ENCODE assay signal across 8 mouse cellular contexts in genomic region chr2:117228601-117229125, GRCm38 (mm10). TPM values are rescaled to one million over a fixed set of nuclear protein-coding genes. Genes with fewer than 3 reads are reported as not detected.
DNase-seq lines count a peak whose midpoint lies in the region; ATAC-seq lines count a peak whose summit lies in the region.
"Had no signal": no experiment of that assay in that cellular context is flagged by ENCODE, and none has a peak within 500 bp of the region (broad histone marks: within the 10 kb centered on the region; RNA-seq: fewer than 3 reads in every experiment).

No protein-coding gene starts in this region.

- H3K9me3 ChIP-seq in neural tube, embryonic 13.5 days = no peaks in the 10 kb centered on the region
- no peaks in the 10 kb centered on the region for H3K9me3 ChIP-seq in hindbrain, embryonic 10.5 days
- no peaks in the 10 kb centered on the region for H3K9me3 ChIP-seq in midbrain, embryonic 13.5 days
- no peaks in the 10 kb centered on the region for H3K9me3 ChIP-seq in liver, embryonic 11.5 days (ENCODE audit: control insufficient read depth, low read length)
- H3K9me3 ChIP-seq: embryonic facial prominence, embryonic 15.5 days had no signal

- H3K4me1 ChIP-seq in neural tube, embryonic 13.5 days (replicated peaks) = peaks cover 11% of the 10 kb centered on the region; the same call in 1 of the 2 replicates
- peaks cover 22% of the 10 kb centered on the region for H3K4me1 ChIP-seq in hindbrain, embryonic 10.5 days (replicated peaks)
- peaks cover 13% of the 10 kb centered on the region for H3K4me1 ChIP-seq in midbrain, embryonic 13.5 days (replicated peaks)
- H3K4me1 ChIP-seq in liver, embryonic 11.5 days (replicated peaks; ENCODE audit: control insufficient read depth, insufficient read depth, low read length) = no peaks in the 10 kb centered on the region
- H3K4me1 ChIP-seq: embryonic facial prominence, embryonic 15.5 days had no signal

- peak; percentile 61 for ATAC-seq in neural tube, embryonic 13.5 days (ENCODE audit: low read depth)
- peak; percentile 81 for ATAC-seq in midbrain, embryonic 13.5 days
- ATAC-seq in liver, embryonic 11.5 days (replicated peaks; ENCODE audit: low FRiP score) = no peak
- ATAC-seq in megakaryocyte, adult 5-6 weeks (ENCODE audit: poor library complexity, severe bottlenecking) = no peak

- no peaks in the 10 kb centered on the region for H3K36me3 ChIP-seq in neural tube, embryonic 13.5 days
- no peaks in the 10 kb centered on the region for H3K36me3 ChIP-seq in hindbrain, embryonic 10.5 days
- H3K36me3 ChIP-seq in midbrain, embryonic 13.5 days = no peaks in the 10 kb centered on the region
- H3K36me3 ChIP-seq in liver, embryonic 11.5 days (ENCODE audit: control insufficient read depth, insufficient read depth, low read length) = no peaks in the 10 kb centered on the region
- H3K36me3 ChIP-seq: embryonic facial prominence, embryonic 15.5 days had no signal

- 56% methylated on average over 11 of the region's 11 CpGs for WGBS in neural tube, embryonic 13.5 days
- WGBS in hindbrain, embryonic 10.5 days = 52% methylated on average over 11 of the region's 11 CpGs
- 23% methylated on average over 11 of the region's 11 CpGs for WGBS in midbrain, embryonic 13.5 days
- WGBS in liver, embryonic 11.5 days = 76% methylated on average over 11 of the region's 11 CpGs

- peaks cover 3% of the 10 kb centered on the region for H3K27me3 ChIP-seq in neural tube, embryonic 13.5 days
- peaks cover 6% of the 10 kb centered on the region; the same call in 1 of the 2 replicates for H3K27me3 ChIP-seq in hindbrain, embryonic 10.5 days (ENCODE audit: insufficient read depth, poor library complexity, severe bottlenecking)
- H3K27me3 ChIP-seq in midbrain, embryonic 13.5 days = peaks cover 11% of the 10 kb centered on the region
- H3K27me3 ChIP-seq in liver, embryonic 11.5 days (replicated peaks; ENCODE audit: control insufficient read depth, insufficient read depth, low read length) = peaks cover 2% of the 10 kb centered on the region; the same call in 1 of the 2 replicates
- H3K27me3 ChIP-seq: embryonic facial prominence, embryonic 15.5 days had no signal

- no peak overlapping the region for H3K9ac ChIP-seq in neural tube, embryonic 13.5 days
- H3K9ac ChIP-seq in midbrain, embryonic 13.5 days (replicated peaks) = no peak overlapping the region
- no peak overlapping the region for H3K9ac ChIP-seq in liver, embryonic 11.5 days (ENCODE audit: low read depth, low read length)
- H3K9ac ChIP-seq: embryonic facial prominence, embryonic 15.5 days had no signal

- DNase-seq in neural tube, embryonic 10.5 days (ENCODE audit: extremely low spot score, low spot score) = no peak
- DNase-seq in hindbrain, embryonic 10.5 days (ENCODE audit: low spot score) = no peak
- DNase-seq in liver, embryonic 11.5 days (ENCODE audit: low spot score) = no peak
- no peak for DNase-seq in MN1 (ENCODE audit: low spot score)

- no peak overlapping the region for H3K27ac ChIP-seq in neural tube, embryonic 13.5 days (replicated peaks)
- peak overlapping the region; percentile 72; the same call in 1 of the 2 replicates for H3K27ac ChIP-seq in hindbrain, embryonic 10.5 days
- H3K27ac ChIP-seq in midbrain, embryonic 13.5 days = 0 out of 2 replicates have a peak overlapping the region, but pooled peaks have one; percentile 14
- no peak overlapping the region for H3K27ac ChIP-seq in liver, embryonic 11.5 days (ENCODE audit: low read depth, low read length)
- H3K27ac ChIP-seq: embryonic facial prominence, embryonic 15.5 days had no signal

- H3K4me2 ChIP-seq in neural tube, embryonic 13.5 days = no peak overlapping the region
- no peak overlapping the region for H3K4me2 ChIP-seq in midbrain, embryonic 13.5 days (replicated peaks)
- H3K4me2 ChIP-seq in liver, embryonic 11.5 days = no peak overlapping the region
- H3K4me2 ChIP-seq: embryonic facial prominence, embryonic 15.5 days had no signal

- no peak overlapping the region for H3K4me3 ChIP-seq in neural tube, embryonic 13.5 days
- H3K4me3 ChIP-seq in hindbrain, embryonic 10.5 days = no peak overlapping the region
- H3K4me3 ChIP-seq in midbrain, embryonic 13.5 days (replicated peaks) = no peak overlapping the region
- no peak overlapping the region for H3K4me3 ChIP-seq in liver, embryonic 11.5 days (ENCODE audit: low read depth, low read length)
- H3K4me3 ChIP-seq: embryonic facial prominence, embryonic 15.5 days had no signal

RNA-seq across cellular contexts. Expression of gene Fam98b, which starts 20.9 kb away (rescaled TPM):
- 11.3 and 11.9 TPM in 2 replicates for polyA plus RNA-seq in neural tube, embryonic 13.5 days (2015; fragmentation: Nextera tagmentation; extraction: Ambion mirVana)
- 15.9 and 19.9 TPM in 2 replicates for polyA plus RNA-seq in hindbrain, embryonic 10.5 days (2016; fragmentation: Nextera tagmentation; extraction: Ambion mirVana)
- 21.3 and 21.6 TPM in 2 replicates for polyA plus RNA-seq in midbrain, embryonic 13.5 days (2015; fragmentation: Nextera tagmentation; extraction: Ambion mirVana)
- 4.1 and 6.3 TPM in 2 replicates for polyA plus RNA-seq in liver, embryonic 11.5 days (2014; fragmentation: Nextera tagmentation; extraction: Ambion mirVana)
- 20.6 and 22.7 TPM in 2 replicates for total RNA-seq in megakaryocyte, adult 5-6 weeks (2015)
- total RNA-seq in megakaryocyte, adult 5-6 weeks (2017) = 6.5 and 10.6 TPM in 2 replicates

Comparison
In these comparisons a context has a peak if more than half of its experiments do, and no peak if none do; other contexts are left out.
1. ATAC-seq: peak in neural tube, embryonic 13.5 days (single experiment) and midbrain, embryonic 13.5 days (single experiment); none in liver, embryonic 11.5 days (single experiment) and megakaryocyte, adult 5-6 weeks (single experiment).
2. H3K27ac ChIP-seq: peak in hindbrain, embryonic 10.5 days (single experiment) and midbrain, embryonic 13.5 days (single experiment); none in neural tube, embryonic 13.5 days (single experiment) and liver, embryonic 11.5 days (single experiment).